Mouse (Mus musculus): ENCODE data around the gene Erh. TPM values are rescaled to one million over a fixed set of nuclear protein-coding genes. Genes with fewer than 3 reads are reported as not detected.

Gene Erh
- polyA plus RNA-seq, 1 experiment from 2014 or later: 152 TPM

GRCm38 (mm10) chr12:80612113-80612791 lies 31.9 kb downstream of the Erh start:
- no peak for ATAC-seq (ENCODE audit: insufficient number of reproducible peaks, insufficient read depth, low FRiP score, low read depth)
- 74% methylated on average over 9 of the region's 9 CpGs for WGBS
- no peak overlapping the region for H3K4me2 ChIP-seq (ENCODE audit: low read length)
- no peak overlapping the region for H3K4me3 ChIP-seq (ENCODE audit: control insufficient read depth in 1 of 2, insufficient read depth in 1 of 2, low read depth in 1 of 2, low read length in 2 of 2)
- H3K9me3 ChIP-seq (ENCODE audit: control insufficient read depth, low read length): no peaks in the 10 kb centered on the region
- no peak overlapping the region for H3K27ac ChIP-seq (replicated peaks in 1 of 2; ENCODE audit: control insufficient read depth in 1 of 2, insufficient read depth in 1 of 2, low read depth in 2 of 2, low read length in 2 of 2)
- H3K9ac ChIP-seq (ENCODE audit: low read length): no peak overlapping the region
- H3K4me1 ChIP-seq (ENCODE audit: control insufficient read depth in 2 of 2, insufficient read depth in 2 of 2, low read length in 2 of 2): peaks cover 12 to 23% of the 10 kb centered on the region in 2 experiments
- H3K36me3 ChIP-seq (ENCODE audit: control insufficient read depth, insufficient read depth, low read length): no peaks in the 10 kb centered on the region
- no peaks in the 10 kb centered on the region for H3K27me3 ChIP-seq (ENCODE audit: control insufficient read depth, insufficient read depth, low read length)

- 21% methylated on average over 3 of the region's 3 CpGs for WGBS
- Histone ChIP-seq H3K4me3 (ENCODE audit: control insufficient read depth in 1 of 2, insufficient read depth in 1 of 2, low read depth in 1 of 2, low read length in 2 of 2) (no peak overlapping the region), H3K27me3 (ENCODE audit: control insufficient read depth, insufficient read depth, low read length) (no peaks in the 10 kb centered on the region), H3K4me2 (ENCODE audit: low read length) (peak overlapping the region; percentile 11; the same call in 1 of the 2 replicates), H3K36me3 (ENCODE audit: control insufficient read depth, insufficient read depth, low read length) (no peaks in the 10 kb centered on the region), H3K9me3 (ENCODE audit: control insufficient read depth, low read length) (no peaks in the 10 kb centered on the region), H3K4me1 (ENCODE audit: control insufficient read depth in 2 of 2, insufficient read depth in 2 of 2, low read length in 2 of 2) (peaks cover 8 to 15% of the 10 kb centered on the region in 2 experiments), H3K27ac (replicated peaks in 1 of 2; ENCODE audit: control insufficient read depth in 1 of 2, insufficient read depth in 1 of 2, low read depth in 2 of 2, low read length in 2 of 2) (peak overlapping the region; percentile 80), H3K9ac (ENCODE audit: low read length) (no peak overlapping the region)
- ATAC-seq (ENCODE audit: insufficient number of reproducible peaks, insufficient read depth, low FRiP score, low read depth): no peak
These were observed 34.2 kb downstream of the Erh start for GRCm38 (mm10) chr12:80609928-80610327.

- ATAC-seq (ENCODE audit: insufficient number of reproducible peaks, insufficient read depth, low FRiP score, low read depth): no peak
These were observed 35.6 kb downstream of the Erh start for GRCm38 (mm10) chr12:80608576-80608975.

GRCm38 (mm10) chr12:80604218-80604617 lies 39.9 kb downstream of the Erh start:
- 87% methylated on average over 2 of the region's 2 CpGs for WGBS
- Histone ChIP-seq H3K4me2 (ENCODE audit: low read length) (no peak overlapping the region), H3K27ac (replicated peaks in 1 of 2; ENCODE audit: control insufficient read depth in 1 of 2, insufficient read depth in 1 of 2, low read depth in 2 of 2, low read length in 2 of 2) (no peak overlapping the region), H3K4me1 (ENCODE audit: control insufficient read depth in 2 of 2, insufficient read depth in 2 of 2, low read length in 2 of 2) (peaks cover 11 to 21% of the 10 kb centered on the region in 2 experiments), H3K4me3 (ENCODE audit: control insufficient read depth in 1 of 2, insufficient read depth in 1 of 2, low read depth in 1 of 2, low read length in 2 of 2) (no peak overlapping the region), H3K9ac (ENCODE audit: low read length) (0 out of 2 replicates have a peak overlapping the region, but pooled peaks have one; percentile 10), H3K9me3 (ENCODE audit: control insufficient read depth, low read length) (no peaks in the 10 kb centered on the region), H3K27me3 (ENCODE audit: control insufficient read depth, insufficient read depth, low read length) (no peaks in the 10 kb centered on the region), H3K36me3 (ENCODE audit: control insufficient read depth, insufficient read depth, low read length) (no peaks in the 10 kb centered on the region)
- ATAC-seq (ENCODE audit: insufficient number of reproducible peaks, insufficient read depth, low FRiP score, low read depth): no peak

More at GRCm38 (mm10) chr12:80608576-80608975, 35.6 kb downstream of the Erh start:
- Histone ChIP-seq H3K9me3 (ENCODE audit: control insufficient read depth, low read length) (no peaks in the 10 kb centered on the region), H3K27ac (replicated peaks in 1 of 2; ENCODE audit: control insufficient read depth in 1 of 2, insufficient read depth in 1 of 2, low read depth in 2 of 2, low read length in 2 of 2) (no peak overlapping the region), H3K4me2 (ENCODE audit: low read length) (no peak overlapping the region), H3K4me1 (ENCODE audit: control insufficient read depth in 2 of 2, insufficient read depth in 2 of 2, low read length in 2 of 2) (peaks cover 13 to 20% of the 10 kb centered on the region in 2 experiments), H3K27me3 (ENCODE audit: control insufficient read depth, insufficient read depth, low read length) (no peaks in the 10 kb centered on the region), H3K9ac (ENCODE audit: low read length) (no peak overlapping the region), H3K4me3 (ENCODE audit: control insufficient read depth in 1 of 2, insufficient read depth in 1 of 2, low read depth in 1 of 2, low read length in 2 of 2) (no peak overlapping the region), H3K36me3 (ENCODE audit: control insufficient read depth, insufficient read depth, low read length) (no peaks in the 10 kb centered on the region)
- 71% methylated on average over 1 of the region's 1 CpGs for WGBS

- Histone ChIP-seq H3K9me3 (ENCODE audit: control insufficient read depth, low read length) (no peaks in the 10 kb centered on the region), H3K4me3 (ENCODE audit: control insufficient read depth in 1 of 2, insufficient read depth in 1 of 2, low read depth in 1 of 2, low read length in 2 of 2) (no peak overlapping the region), H3K4me1 (ENCODE audit: control insufficient read depth in 2 of 2, insufficient read depth in 2 of 2, low read length in 2 of 2) (peaks cover 16 to 27% of the 10 kb centered on the region in 2 experiments), H3K36me3 (ENCODE audit: control insufficient read depth, insufficient read depth, low read length) (no peaks in the 10 kb centered on the region), H3K27ac (replicated peaks in 1 of 2; ENCODE audit: control insufficient read depth in 1 of 2, insufficient read depth in 1 of 2, low read depth in 2 of 2, low read length in 2 of 2) (peak overlapping the region in 1 of 2 experiments; percentile 36; a peak in 1 of 4 replicates), H3K4me2 (ENCODE audit: low read length) (no peak overlapping the region), H3K27me3 (ENCODE audit: control insufficient read depth, insufficient read depth, low read length) (no peaks in the 10 kb centered on the region), H3K9ac (ENCODE audit: low read length) (no peak overlapping the region)
- WGBS: 23% methylated on average over 4 of the region's 4 CpGs
- no peak; the same call in 1 of the 2 replicates for ATAC-seq (ENCODE audit: insufficient number of reproducible peaks, insufficient read depth, low FRiP score, low read depth)
These were observed 40.6 kb downstream of the Erh start for GRCm38 (mm10) chr12:80603566-80603965.

- Histone ChIP-seq H3K27me3 (ENCODE audit: control insufficient read depth, insufficient read depth, low read length) (no peaks in the 10 kb centered on the region), H3K9ac (ENCODE audit: low read length) (no peak overlapping the region), H3K27ac (replicated peaks in 1 of 2; ENCODE audit: control insufficient read depth in 1 of 2, insufficient read depth in 1 of 2, low read depth in 2 of 2, low read length in 2 of 2) (no peak overlapping the region), H3K36me3 (ENCODE audit: control insufficient read depth, insufficient read depth, low read length) (no peaks in the 10 kb centered on the region), H3K4me2 (ENCODE audit: low read length) (no peak overlapping the region), H3K4me3 (ENCODE audit: control insufficient read depth in 1 of 2, insufficient read depth in 1 of 2, low read depth in 1 of 2, low read length in 2 of 2) (no peak overlapping the region), H3K4me1 (ENCODE audit: control insufficient read depth in 2 of 2, insufficient read depth in 2 of 2, low read length in 2 of 2) (peaks cover 18 to 31% of the 10 kb centered on the region in 2 experiments), H3K9me3 (ENCODE audit: control insufficient read depth, low read length) (no peaks in the 10 kb centered on the region)
- WGBS: 90% methylated on average over 5 of the region's 5 CpGs
- ATAC-seq (ENCODE audit: insufficient number of reproducible peaks, insufficient read depth, low FRiP score, low read depth): no peak
These were observed 41.7 kb downstream of the Erh start for GRCm38 (mm10) chr12:80602432-80602831.

GRCm38 (mm10) chr12:80601597-80602269 lies 42.4 kb downstream of the Erh start:
- H3K9ac ChIP-seq (ENCODE audit: low read length): no peak overlapping the region
- no peaks in the 10 kb centered on the region for H3K36me3 ChIP-seq (ENCODE audit: control insufficient read depth, insufficient read depth, low read length)
- no peaks in the 10 kb centered on the region for H3K9me3 ChIP-seq (ENCODE audit: control insufficient read depth, low read length)
- H3K27ac ChIP-seq (replicated peaks in 1 of 2; ENCODE audit: control insufficient read depth in 1 of 2, insufficient read depth in 1 of 2, low read depth in 2 of 2, low read length in 2 of 2): no peak overlapping the region
- H3K4me3 ChIP-seq (ENCODE audit: control insufficient read depth in 1 of 2, insufficient read depth in 1 of 2, low read depth in 1 of 2, low read length in 2 of 2): no peak overlapping the region
- H3K27me3 ChIP-seq (ENCODE audit: control insufficient read depth, insufficient read depth, low read length): no peaks in the 10 kb centered on the region
- no peak for ATAC-seq (ENCODE audit: insufficient number of reproducible peaks, insufficient read depth, low FRiP score, low read depth)
- WGBS: 83% methylated on average over 9 of the region's 9 CpGs
- no peak overlapping the region for H3K4me2 ChIP-seq (ENCODE audit: low read length)
- peaks cover 18 to 31% of the 10 kb centered on the region in 2 experiments for H3K4me1 ChIP-seq (ENCODE audit: control insufficient read depth in 2 of 2, insufficient read depth in 2 of 2, low read length in 2 of 2)
